Mouse (Mus musculus) heart, postnatal 25 days (tissue): Measurements from ENCODE around the gene Eif2b4. TPM values are rescaled to one million over a fixed set of nuclear protein-coding genes. Genes with fewer than 3 reads are reported as not detected.

Experiments used
- DNase-seq: peaks from one replicate; pipeline ENCODE4 v3.0.0; 2022; ENCODE audit warnings: low spot score
- intact Hi-C: fragments of 180-260 bp; cut with DNase I; formaldehyde crosslinking; loops from one replicate; pipeline ENCODE4 v1.15.1; 2025
- total RNA-seq, 2 experiments: library from RNA; stranded (reverse); gene quantifications; 2 replicates each; pipeline ENCODE4 v1.2.3; 2021

Gene Eif2b4
- total RNA-seq, 2 experiments from 2014 or later: 51.6 to 55.5 TPM

DNA sequence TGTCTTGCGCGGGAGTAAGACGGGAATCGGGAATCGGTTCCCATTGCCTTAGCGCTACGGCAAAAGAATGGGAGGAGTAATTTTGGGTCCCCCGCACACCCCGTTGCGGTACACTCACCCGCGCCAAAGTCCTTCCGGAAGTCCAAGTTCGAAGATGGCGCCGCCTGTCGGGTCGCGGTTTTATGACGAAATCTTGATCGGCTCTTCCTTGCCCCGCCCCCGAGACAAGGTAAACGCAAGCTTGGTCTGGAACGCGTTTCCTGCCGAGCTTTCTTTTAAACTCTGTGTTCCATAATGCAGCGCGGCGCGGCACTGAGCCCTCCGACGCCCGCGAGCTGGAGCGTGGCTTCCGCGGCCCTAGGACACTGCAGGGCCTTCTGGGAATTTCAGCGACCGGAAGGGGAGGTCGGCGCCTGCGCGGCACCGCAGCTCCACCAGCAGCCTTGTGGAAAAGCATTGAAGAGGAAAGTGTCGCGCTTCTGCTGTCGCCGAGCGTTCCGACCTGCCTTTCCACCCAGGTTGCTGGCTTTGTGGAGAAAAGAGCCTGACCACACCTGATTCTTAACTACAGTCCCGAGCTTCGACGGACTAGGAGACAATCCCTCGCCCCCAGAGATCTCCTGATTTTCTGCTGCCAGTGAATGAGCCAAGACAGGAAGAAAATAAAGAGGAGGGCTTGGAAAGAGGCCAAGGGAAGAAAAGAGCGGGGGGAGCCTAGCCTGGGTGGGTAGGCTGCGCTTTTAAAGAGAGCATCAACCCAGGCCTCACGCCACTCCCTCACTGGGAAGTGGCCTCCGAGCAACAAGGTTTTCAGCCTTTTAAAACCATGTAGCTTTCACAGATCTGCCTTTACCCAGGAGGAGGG, 13.2 kb downstream of the Eif2b4 start, which contains the start of the genes Gm29609 and Gtf3c2:
Gene Gm29609, minus strand, starts transcription at position 146 of the 865 bp plus-strand sequence.
Gene Gtf3c2, minus strand, starts transcription at position 379 of the 865 bp plus-strand sequence.
- intact Hi-C loops: loop anchor here (1.0 to 5.0 kb wide), 2 partner anchors 13 to 112 kb away; partner anchors contain the start of genes Eif2b4, Ift172 and Snx17
- peak; percentile 89 for DNase-seq

GRCm38 (mm10) chr5:31179301-31179765, 13.9 kb downstream of the Eif2b4 start:
- intact Hi-C loops: loop anchor here (1.0 to 5.0 kb wide), 2 partner anchors 14 to 113 kb away; partner anchors contain the start of genes Eif2b4, Ift172 and Snx17
- DNase-seq: no peak

- intact Hi-C loops: no loop called here
- no peak for DNase-seq
Measured at GRCm38 (mm10) chr5:31168630-31169029, 24.6 kb downstream of the Eif2b4 start.

- intact Hi-C loops: no loop called here
Measured at GRCm38 (mm10) chr5:31164878-31165277, 28.4 kb downstream of the Eif2b4 start.

DNA sequence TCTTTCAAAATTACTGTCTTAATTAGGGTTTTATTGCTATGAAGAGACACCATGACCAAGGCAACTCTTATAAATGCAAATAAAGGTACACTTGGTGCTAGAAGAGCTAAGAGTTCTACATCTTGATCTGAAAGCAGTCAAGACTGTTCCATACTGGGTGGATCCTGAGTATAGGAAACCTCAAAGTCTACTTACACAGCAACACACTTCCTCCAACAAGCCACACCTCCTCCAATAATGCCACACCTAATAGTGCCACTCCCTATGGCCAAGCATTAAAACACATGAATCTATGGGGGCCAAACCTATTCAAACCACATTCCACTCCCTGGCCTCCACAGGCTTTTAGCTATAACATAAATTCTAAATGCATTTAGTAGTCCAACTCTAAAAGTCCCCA, 30.8 kb downstream of the Eif2b4 start:
- intact Hi-C loops: no loop called here
- no peak for DNase-seq

More at GRCm38 (mm10) chr5:31164878-31165277, 28.4 kb downstream of the Eif2b4 start:
- DNase-seq: no peak

DNA sequence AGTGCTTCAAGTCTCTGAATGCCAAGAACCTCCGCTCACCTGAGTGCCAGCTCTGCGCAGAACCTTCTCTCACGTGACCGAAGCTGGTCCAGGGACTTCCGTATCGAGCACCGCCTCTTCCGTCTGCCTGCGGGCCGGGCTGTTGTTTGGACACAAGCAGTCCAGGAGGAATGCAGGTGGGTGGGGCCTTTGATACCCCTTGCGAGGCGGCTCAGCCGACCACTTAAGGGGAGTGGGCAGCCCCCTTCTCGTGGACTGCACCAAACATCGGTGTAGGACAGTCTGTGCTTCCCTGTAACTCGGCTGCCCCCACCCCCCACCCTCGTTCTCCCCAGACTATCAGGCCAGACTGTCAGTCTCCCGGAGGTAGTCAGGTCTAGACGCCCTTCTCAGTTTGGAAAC, 39.1 kb downstream of the Eif2b4 start, which contains the start of gene Mpv17:
Gene Mpv17, minus strand, starts transcription at position 100 of the 402 bp plus-strand sequence.
- peak; percentile 74 for DNase-seq
- intact Hi-C loops: no loop called here

DNA sequence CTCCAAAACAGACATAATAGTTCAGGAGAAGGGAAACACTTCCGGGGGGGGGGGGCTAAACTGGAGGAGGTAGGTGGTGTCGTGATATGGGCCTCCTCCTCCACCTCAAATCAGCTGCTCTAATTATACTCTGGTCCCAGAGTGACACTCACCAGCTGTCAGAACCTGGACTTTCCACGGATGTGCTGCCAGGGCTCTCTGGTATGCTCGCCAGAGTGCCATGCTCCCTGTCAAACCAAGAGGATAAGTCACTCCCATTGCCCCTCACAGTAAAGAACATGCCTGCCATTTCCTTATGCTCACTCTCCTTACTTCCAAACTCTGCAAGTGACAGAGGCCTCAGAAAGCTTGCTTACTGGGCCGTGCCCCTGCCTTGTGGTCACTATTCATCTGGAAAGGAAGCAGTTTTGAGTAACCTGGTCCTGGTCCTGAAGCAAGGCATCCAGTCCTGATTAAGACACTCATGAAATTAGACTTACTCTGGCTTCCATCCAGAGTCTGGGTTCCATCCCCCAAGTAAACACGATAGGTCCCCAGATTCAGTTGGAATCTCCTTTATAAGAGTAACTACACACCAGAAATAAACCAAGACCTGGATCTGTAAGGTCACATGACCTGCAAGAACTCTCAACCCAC, 39.6 kb downstream of the Eif2b4 start:
- intact Hi-C loops: no loop called here
- DNase-seq: no peak

- intact Hi-C loops: no loop called here
- DNase-seq: peak; percentile 16
Measured at GRCm38 (mm10) chr5:31151746-31152145, 41.5 kb downstream of the Eif2b4 start.

DNA sequence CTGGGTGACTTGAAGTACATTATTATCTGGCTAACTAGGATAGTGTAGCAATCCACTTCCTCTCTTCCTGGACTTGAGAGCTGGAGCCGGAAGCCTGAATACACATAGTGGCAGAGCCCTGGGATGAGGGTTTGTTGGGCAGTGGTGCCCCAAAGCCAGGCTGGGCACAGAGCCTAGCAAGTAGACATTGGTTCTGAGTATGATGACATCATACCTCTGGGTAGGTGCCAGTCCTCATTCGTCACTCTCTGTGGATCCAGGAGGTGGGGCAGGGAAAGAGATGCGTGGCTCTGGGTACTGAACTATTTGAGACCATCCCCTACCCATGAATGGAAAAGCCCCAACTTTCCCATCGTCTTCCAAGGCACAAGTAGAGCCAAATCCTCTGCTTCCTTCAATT, 43.4 kb downstream of the Eif2b4 start:
- DNase-seq: no peak
- intact Hi-C loops: no loop called here

DNA sequence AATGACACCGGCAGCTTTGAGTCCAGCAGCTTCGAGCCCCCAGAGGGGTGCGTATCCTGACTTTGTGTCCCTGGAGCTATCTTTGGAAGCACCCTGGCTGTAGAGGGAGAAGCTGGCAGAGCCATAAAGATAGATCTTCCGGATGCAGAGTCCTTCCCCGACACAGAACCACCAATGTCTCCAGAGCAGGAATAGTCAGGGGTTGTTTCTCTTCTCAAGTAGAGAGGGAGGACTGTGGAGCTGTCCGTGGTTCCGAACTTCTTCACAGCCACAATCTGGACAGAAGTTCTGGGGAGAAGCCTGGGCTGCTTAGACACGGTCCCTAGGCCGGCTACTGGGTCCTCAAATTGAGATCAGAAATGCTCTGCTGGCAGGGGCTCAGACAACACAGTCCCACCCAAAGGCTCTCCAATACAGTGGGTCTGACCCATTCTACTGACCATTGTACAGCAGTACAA, 54.2 kb downstream of the Eif2b4 start:
- DNase-seq: no peak
- intact Hi-C loops: no loop called here

DNA sequence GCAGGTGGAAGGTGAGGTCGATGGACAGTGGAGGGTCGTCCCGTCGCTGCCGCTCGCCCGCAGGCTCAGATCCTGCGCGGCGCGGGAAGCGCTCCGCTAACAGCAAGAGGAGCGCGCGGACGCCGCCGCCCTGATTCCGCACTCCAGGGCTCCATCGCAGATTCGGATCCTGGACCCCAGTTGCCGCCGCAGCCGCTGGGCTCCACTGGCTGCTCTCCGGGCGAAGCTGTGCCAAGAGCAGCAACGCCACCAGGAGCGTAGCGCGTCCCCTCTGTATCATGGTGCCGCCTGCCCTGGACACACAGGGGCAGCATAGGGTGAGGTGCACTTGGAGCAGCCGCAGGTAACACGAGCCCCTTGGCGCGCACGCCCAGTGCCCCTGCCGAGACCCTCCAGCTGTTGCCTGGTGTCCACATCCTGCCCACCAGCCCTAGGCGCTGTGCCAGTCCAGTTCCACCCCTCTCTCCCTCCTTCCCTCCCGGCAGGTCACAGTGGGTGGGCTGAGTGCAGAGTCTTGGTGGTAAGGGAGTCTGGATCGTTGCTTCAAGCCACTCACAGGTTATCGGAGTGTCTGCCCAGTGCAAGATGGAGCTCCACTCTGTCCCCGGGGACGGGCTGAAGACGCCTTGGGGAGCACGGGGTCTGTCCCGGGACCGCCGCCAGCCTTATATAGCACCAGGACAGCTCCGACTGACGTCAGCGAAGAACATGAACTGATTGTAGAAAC, 54.8 kb downstream of the Eif2b4 start, which contains the start of gene Ucn:
Gene Ucn, minus strand, starts transcription at position 589 of the 727 bp plus-strand sequence.
- intact Hi-C loops: no loop called here
- DNase-seq: no peak

GRCm38 (mm10) chr5:31137658-31138057, 55.6 kb downstream of the Eif2b4 start:
- intact Hi-C loops: no loop called here
- no peak for DNase-seq

Other genes starting within 250 kb of the Eif2b4 start
- gene Cgref1, start 247.8 kb downstream of the Eif2b4 start, total RNA-seq: under 1 TPM; 0.39 to 0.53 TPM
- gene Preb, start 233.1 kb downstream of the Eif2b4 start, total RNA-seq: 10 to 100 TPM; 79.3 to 82.9 TPM
- under 1 TPM; 0.45 to 0.75 TPM for gene Tcf23, start 224.8 kb downstream of the Eif2b4 start, total RNA-seq
- 10 to 100 TPM; 44.1 to 47.0 TPM for gene Atraid, start 145.1 kb downstream of the Eif2b4 start, total RNA-seq
- 10 to 100 TPM in 1 of 2 experiments, 1 to 10 TPM in 1; 9.9 to 10.5 TPM for gene Slc5a6, start 144.5 kb downstream of the Eif2b4 start, total RNA-seq
- gene Cad, start 138.7 kb downstream of the Eif2b4 start, total RNA-seq: 10 to 100 TPM; 14.4 to 15.5 TPM
- gene Dnajc5g, start 87.1 kb downstream of the Eif2b4 start, total RNA-seq: not detected
- gene Slc30a3, start 85.2 kb downstream of the Eif2b4 start, total RNA-seq: not detected
- 100 to 1,000 TPM; 183 to 212 TPM for gene Trim54, start 76.7 kb downstream of the Eif2b4 start, total RNA-seq
- gene Ucn, start 54.6 kb downstream of the Eif2b4 start, total RNA-seq: not detected
- 10 to 100 TPM; 55.1 to 55.5 TPM for gene Mpv17, start 39.2 kb downstream of the Eif2b4 start, total RNA-seq
- under 1 TPM; 0.23 to 0.28 TPM for gene Gm29609, start 13.5 kb downstream of the Eif2b4 start, total RNA-seq
- gene Gtf3c2, start 13.3 kb downstream of the Eif2b4 start, total RNA-seq: 10 to 100 TPM; 32.0 to 35.8 TPM
- gene Snx17, start 203 bp downstream of the Eif2b4 start, total RNA-seq: 10 to 100 TPM; 61.3 to 62.5 TPM
- gene Zfp513, start 8.9 kb upstream of the Eif2b4 start, total RNA-seq: 1 to 10 TPM; 7.3 to 8.1 TPM
- gene Ppm1g, start 27.3 kb upstream of the Eif2b4 start, total RNA-seq: 10 to 100 TPM; 58.5 to 61.7 TPM
- 10 to 100 TPM; 74.3 to 80.5 TPM for gene Nrbp1, start 47.4 kb upstream of the Eif2b4 start, total RNA-seq
- not detected for gene Gm9970, start 47.8 kb upstream of the Eif2b4 start, total RNA-seq
- gene Krtcap3, start 58.3 kb upstream of the Eif2b4 start, total RNA-seq: 1 to 10 TPM; 1.3 to 1.7 TPM
- 10 to 100 TPM; 39.7 to 41.8 TPM for gene Ift172, start 97.7 kb upstream of the Eif2b4 start, total RNA-seq
- gene Fndc4, start 102.7 kb upstream of the Eif2b4 start, total RNA-seq: 1 to 10 TPM; 3.6 to 4.1 TPM
- not detected for gene Gckr, start 104.0 kb upstream of the Eif2b4 start, total RNA-seq